Comparison of ENCODE assay signal across 8 mouse cellular contexts in the genomic region with DNA sequence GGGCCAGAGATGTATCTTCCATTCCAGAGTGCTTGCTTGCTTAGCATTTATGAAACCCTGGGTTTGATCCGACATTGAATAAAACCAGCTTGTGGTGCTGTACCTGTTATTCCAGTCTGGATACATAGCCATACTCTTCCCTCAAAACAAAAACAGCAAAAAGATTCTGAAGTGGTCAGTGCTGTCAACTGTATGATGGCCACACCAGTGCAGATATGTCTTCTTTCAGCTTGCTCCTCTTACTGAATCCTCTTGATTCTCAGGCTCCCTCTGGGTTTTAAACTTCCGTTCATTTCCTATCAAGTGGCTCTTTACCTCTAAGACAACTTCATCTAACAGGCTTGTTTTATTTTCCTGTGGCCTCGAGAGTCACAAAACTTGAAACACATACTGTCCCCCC. TPM values are rescaled to one million over a fixed set of nuclear protein-coding genes. Genes with fewer than 3 reads are reported as not detected.
DNase-seq lines count a peak whose midpoint lies in the region; TF ChIP-seq lines count a peak whose summit lies in the region.

A gene (minus strand): TSS at position 101 of the 400 bp plus-strand sequence.

- no peak within 1 kb of the TSS for H3K4me3 ChIP-seq in liver, adult 2 months (ENCODE audit: insufficient read depth, low read depth, low read length)
- H3K4me3 ChIP-seq in embryonic facial prominence, embryonic 10.5 days: peak within 1 kb of the TSS; percentile 73
- peak within 1 kb of the TSS; percentile 77 for H3K4me3 ChIP-seq in midbrain, embryonic 10.5 days

- DNase-seq in liver, adult 2 months (ENCODE audit: extremely low read depth, low read depth, low spot score): no peak
- DNase-seq in liver: no peak
- DNase-seq in embryonic facial prominence, embryonic 10.5 days (ENCODE audit: low spot score): no peak
- DNase-seq in heart, postnatal 4 days: no peak
- no peak for DNase-seq in midbrain, embryonic 10.5 days (ENCODE audit: low spot score)
- no peak for DNase-seq in frontal cortex, postnatal 10 days (ENCODE audit: low spot score in 2 of 2)
- no peak for DNase-seq in cerebellum, postnatal 10 days
- DNase-seq in thymus, postnatal 25 days: no peak

- peaks cover 5% of the 10 kb centered on the region; the same call in 1 of the 2 replicates for H3K9me3 ChIP-seq in embryonic facial prominence, embryonic 10.5 days
- no peaks in the 10 kb centered on the region for H3K9me3 ChIP-seq in midbrain, embryonic 10.5 days (replicated peaks)

- H3K36me3 ChIP-seq in liver, adult 2 months (ENCODE audit: control insufficient read depth, insufficient read depth, low read length): no peaks in the 10 kb centered on the region
- peaks cover 14% of the 10 kb centered on the region for H3K36me3 ChIP-seq in embryonic facial prominence, embryonic 10.5 days (replicated peaks)
- H3K36me3 ChIP-seq in midbrain, embryonic 10.5 days: no peaks in the 10 kb centered on the region

- peak within 1 kb of the TSS; percentile 72 for H3K27ac ChIP-seq in liver, adult 2 months (replicated peaks; ENCODE audit: insufficient read depth, low read depth, low read length)
- peak within 1 kb of the TSS; percentile 90 for H3K27ac ChIP-seq in embryonic facial prominence, embryonic 10.5 days (replicated peaks)
- peak within 1 kb of the TSS; percentile 88 for H3K27ac ChIP-seq in midbrain, embryonic 10.5 days (replicated peaks)

- H3K79me2 ChIP-seq in liver, adult 2 months (ENCODE audit: control insufficient read depth, insufficient read depth, low read length): no peaks in the 10 kb centered on the region

- no peaks in the 10 kb centered on the region for H3K27me3 ChIP-seq in liver, adult 2 months (ENCODE audit: control insufficient read depth, insufficient read depth, low read length)
- no peaks in the 10 kb centered on the region for H3K27me3 ChIP-seq in embryonic facial prominence, embryonic 10.5 days (replicated peaks; ENCODE audit: low read depth, poor library complexity, severe bottlenecking)
- H3K27me3 ChIP-seq in midbrain, embryonic 10.5 days (ENCODE audit: low read depth, poor library complexity, severe bottlenecking): 0 out of 2 replicates have a peak, but pooled peaks cover 5% of the 10 kb centered on the region

- H3K4me1 ChIP-seq in liver, adult 2 months (ENCODE audit: control insufficient read depth, insufficient read depth, low read length): peaks cover 14% of the 10 kb centered on the region
- peaks cover 22% of the 10 kb centered on the region for H3K4me1 ChIP-seq in embryonic facial prominence, embryonic 10.5 days
- peaks cover 23% of the 10 kb centered on the region for H3K4me1 ChIP-seq in midbrain, embryonic 10.5 days

- TF ChIP-seq CTCF in liver, adult 2 months (IDR thresholded peaks at IDR 0.05; ENCODE audit: low read depth, low read length): no peak

- WGBS in liver, adult 2 months: 83% methylated on average over 3 of the region's 3 CpGs
- 75% methylated on average over 3 of the region's 3 CpGs for WGBS in embryonic facial prominence, embryonic 10.5 days
- WGBS in midbrain, embryonic 10.5 days: 78% methylated on average over 3 of the region's 3 CpGs

- peak within 1 kb of the TSS; percentile 54; the same call in 1 of the 2 replicates for H3K9ac ChIP-seq in liver, adult 2 months (ENCODE audit: low read depth, low read length)

- no peak for TF ChIP-seq POLR2A in liver, adult 2 months (IDR thresholded peaks at IDR 0.05; ENCODE audit: extremely low read depth, insufficient read depth, low read length)

RNA-seq across cellular contexts. Expression of the gene that starts here (rescaled TPM):
- 4.0 and 4.4 TPM in 2 replicates for total RNA-seq in liver, adult 2 months (2014; rRNA removed)
- 15.8 and 16.2 TPM in 2 replicates for polyA plus RNA-seq in liver, adult 2 months (2012; rRNA removed)
- 17.5 and 17.8 TPM in 2 replicates for polyA plus RNA-seq in embryonic facial prominence, embryonic 10.5 days (2016; fragmentation: Nextera tagmentation; extraction: Ambion mirVana)
- total RNA-seq in heart, postnatal 4 days (2021): 10 to 100 TPM; 15.5 to 16.6 TPM
- 19.3 and 22.5 TPM in 2 replicates for polyA plus RNA-seq in midbrain, embryonic 10.5 days (2016; fragmentation: Nextera tagmentation; extraction: Ambion mirVana)
